Mouse (Mus musculus) stomach, embryonic 15.5 days (tissue): ENCODE results near the gene E130218I03Rik. TPM values are rescaled to one million over a fixed set of nuclear protein-coding genes. Genes with fewer than 3 reads are reported as not detected.

Experiments
- ATAC-seq: fragments of 200-750 bp; cut with Nextera tagmentation; 2 replicates; pipeline ENCODE4 v1.8.0; 2017; ENCODE audit warnings: low read depth, moderate number of reproducible peaks, moderate TSS enrichment; ENCODE audit not compliant: insufficient read depth, low FRiP score
- H3K27ac ChIP-seq: fragments of 300-500 bp; sonication (generic); 2 replicates; pipeline ENCODE4 v1.5.1; 2015; ENCODE audit warnings: mild to moderate bottlenecking, inconsistent platforms
- H3K27me3 ChIP-seq: fragments of 300-500 bp; sonication (generic); replicated peaks from 2 replicates; pipeline ENCODE4 v1.6.1; 2015; ENCODE audit warnings: inconsistent platforms
- H3K36me3 ChIP-seq: fragments of 300-500 bp; sonication (generic); 2 replicates; pipeline ENCODE4 v1.6.1; 2015; ENCODE audit warnings: inconsistent platforms
- H3K4me1 ChIP-seq: fragments of 300-500 bp; sonication (generic); 2 replicates; pipeline ENCODE4 v1.6.1; 2015; ENCODE audit warnings: inconsistent platforms
- H3K4me2 ChIP-seq: fragments of 300-500 bp; sonication (generic); 2 replicates; pipeline ENCODE4 v1.6.1; 2015; ENCODE audit warnings: mild to moderate bottlenecking, inconsistent platforms
- H3K4me3 ChIP-seq: fragments of 300-500 bp; sonication (generic); replicated peaks from 2 replicates; pipeline ENCODE4 v1.5.1; 2015; ENCODE audit warnings: inconsistent platforms
- H3K9ac ChIP-seq: fragments of 300-500 bp; sonication (generic); 2 replicates; pipeline ENCODE4 v1.6.1; 2015; ENCODE audit warnings: inconsistent platforms
- H3K9me3 ChIP-seq: fragments of 300-500 bp; sonication (generic); 2 replicates; pipeline ENCODE4 v1.6.1; 2016; ENCODE audit warnings: inconsistent platforms
- WGBS: fragments of 180-500 bp; shearing (Covaris S2); methylation state at CpG from one replicate; pipeline ENCODE4 v1.1.7; 2015; 5-methylcytosine and 5-hydroxymethylcytosine counted together
- polyA plus RNA-seq: library from polyadenylated mRNA; unstranded; fragments of >200 nt; fragmentation: Nextera tagmentation; extraction: Ambion mirVana; gene quantifications from 2 replicates; pipeline ENCODE4 v1.2.1, GENCODE M21; 2015

The E130218I03Rik gene
- polyA plus RNA-seq, 1 experiment from 2014 or later: 0.28 TPM

GRCm38 (mm10) chr4:134293692-134294163 lies 50.3 kb downstream of the E130218I03Rik start:
- ATAC-seq: no peak
- no peak overlapping the region for H3K4me3 ChIP-seq
- H3K4me1 ChIP-seq: 0 out of 2 replicates have a peak, but pooled peaks cover 7% of the 10 kb centered on the region
- 48% methylated on average over 9 of the region's 9 CpGs for WGBS
- no peak overlapping the region for H3K4me2 ChIP-seq
- 0 out of 2 replicates have a peak, but pooled peaks cover 4% of the 10 kb centered on the region for H3K27me3 ChIP-seq
- H3K9me3 ChIP-seq: no peaks in the 10 kb centered on the region
- no peak overlapping the region for H3K27ac ChIP-seq
- H3K9ac ChIP-seq: no peak overlapping the region
- no peaks in the 10 kb centered on the region for H3K36me3 ChIP-seq

Other genes with a start within 250 kb of the E130218I03Rik start
- gene Dhdds, start 242.7 kb upstream of the E130218I03Rik start, polyA plus RNA-seq: 39.9 and 41.5 TPM in 2 replicates
- 0.12 and 0.17 TPM in 2 replicates for gene Lin28a, start 224.8 kb upstream of the E130218I03Rik start, polyA plus RNA-seq
- gene Zfp683, start 189.8 kb upstream of the E130218I03Rik start, polyA plus RNA-seq: not detected in 2 replicates
- gene Crybg2, start 182.8 kb upstream of the E130218I03Rik start, polyA plus RNA-seq: 11.1 and 11.9 TPM in 2 replicates
- gene Cd52, start 148.6 kb upstream of the E130218I03Rik start, polyA plus RNA-seq: 34.8 and 39.7 TPM in 2 replicates
- gene Ubxn11, start 141.1 kb upstream of the E130218I03Rik start, polyA plus RNA-seq: 4.3 and 5.7 TPM in 2 replicates
- 363 and 395 TPM in 2 replicates for gene Sh3bgrl3, start 114.9 kb upstream of the E130218I03Rik start, polyA plus RNA-seq
- 83.0 and 84.0 TPM in 2 replicates for gene Cep85, start 56.5 kb upstream of the E130218I03Rik start, polyA plus RNA-seq
- gene Gm7534, start 40.7 kb upstream of the E130218I03Rik start, polyA plus RNA-seq: not detected in 2 replicates
- 0.26 and 0.31 TPM in 2 replicates for gene Catsper4, start 16.3 kb upstream of the E130218I03Rik start, polyA plus RNA-seq
- gene Cnksr1, start 5.3 kb upstream of the E130218I03Rik start, polyA plus RNA-seq: 7.7 and 10.0 TPM in 2 replicates
- 15.1 and 15.9 TPM in 2 replicates for gene Zfp593, start 1.9 kb downstream of the E130218I03Rik start, polyA plus RNA-seq
- not detected in 2 replicates for gene Gm30191, start 3.3 kb downstream of the E130218I03Rik start, polyA plus RNA-seq
- gene Grrp1, start 10.4 kb downstream of the E130218I03Rik start, polyA plus RNA-seq: 4.2 and 5.2 TPM in 2 replicates
- gene Pdik1l, start 44.2 kb downstream of the E130218I03Rik start, polyA plus RNA-seq: 18.9 and 20.0 TPM in 2 replicates
- 0.41 and 0.52 TPM in 2 replicates for gene Trim63, start 71.5 kb downstream of the E130218I03Rik start, polyA plus RNA-seq
- 0.75 and 0.86 TPM in 2 replicates for gene Slc30a2, start 99.5 kb downstream of the E130218I03Rik start, polyA plus RNA-seq
- gene Extl1, start 140.2 kb downstream of the E130218I03Rik start, polyA plus RNA-seq: 1.0 and 1.1 TPM in 2 replicates
- 17.8 and 20.9 TPM in 2 replicates for gene Pafah2, start 152.7 kb downstream of the E130218I03Rik start, polyA plus RNA-seq
- gene Stmn1, start 224.7 kb downstream of the E130218I03Rik start, polyA plus RNA-seq: 1,192 and 1,334 TPM in 2 replicates